Comparison of ENCODE assay signal across 20 mouse cellular contexts in the genomic region with DNA sequence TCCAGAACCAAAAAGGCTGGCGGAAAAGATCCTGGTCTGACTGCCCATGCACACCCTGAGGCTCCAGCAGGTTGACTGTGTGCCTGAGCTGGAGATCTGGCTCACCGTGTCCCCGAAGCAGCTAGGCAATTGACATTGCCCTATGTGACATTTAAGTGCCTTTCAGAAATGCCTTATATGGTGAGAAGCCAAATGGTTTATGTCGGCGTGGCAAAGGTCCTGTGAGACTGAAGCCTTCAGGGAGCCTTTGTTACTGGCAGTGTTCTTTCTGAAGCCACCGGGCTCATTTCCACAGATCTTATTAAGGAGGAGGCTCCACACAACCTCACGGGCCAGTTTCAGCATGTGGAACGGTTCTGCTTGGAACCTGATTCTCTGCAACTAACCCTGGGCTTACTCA. TPM values are rescaled to one million over a fixed set of nuclear protein-coding genes. Genes with fewer than 3 reads are reported as not detected.
DNase-seq lines count a peak whose midpoint lies in the region; ATAC-seq and TF ChIP-seq lines count a peak whose summit lies in the region.
"Had no signal": no experiment of that assay in that cellular context is flagged by ENCODE, and none has a peak within 500 bp of the region (broad histone marks: within the 10 kb centered on the region; RNA-seq: fewer than 3 reads in every experiment).

No protein-coding gene starts in this region.

- WGBS in hindbrain, embryonic 10.5 days = 76% methylated on average over 8 of the region's 8 CpGs
- 80% methylated on average over 8 of the region's 8 CpGs for WGBS in hindbrain, embryonic 11.5 days
- 80% methylated on average over 8 of the region's 8 CpGs for WGBS in embryonic facial prominence, embryonic 10.5 days
- WGBS in stomach, postnatal 0 days = 47% methylated on average over 8 of the region's 8 CpGs
- 64% methylated on average over 8 of the region's 8 CpGs for WGBS in intestine, embryonic 15.5 days

- DNase-seq in hindbrain, embryonic 10.5 days (ENCODE audit: low spot score) = no peak
- DNase-seq in hindbrain, embryonic 11.5 days (ENCODE audit: low spot score) = no peak
- DNase-seq in kidney, adult 9 months = peak; percentile 40
- DNase-seq in kidney, postnatal 10 days = no peak
- DNase-seq in embryonic facial prominence, embryonic 10.5 days (ENCODE audit: low spot score) = no peak
- DNase-seq in stomach, postnatal 0 days (ENCODE audit: low spot score) = peak; percentile 12
- DNase-seq: adrenal gland, adult 2 months; adrenal gland, postnatal 25 days; cerebellum, adult 2 months; embryo, embryonic 11 days; gastrocnemius, postnatal 10 days; heart, postnatal 36 days had no signal

- H3K9ac ChIP-seq in hindbrain, embryonic 11.5 days (ENCODE audit: low read depth, low read length) = no peak overlapping the region
- H3K9ac ChIP-seq in stomach, postnatal 0 days (ENCODE audit: low read length) = no peak overlapping the region
- no peak overlapping the region for H3K9ac ChIP-seq in intestine, embryonic 15.5 days
- H3K9ac ChIP-seq: embryonic facial prominence, embryonic 12.5 days; forebrain, embryonic 12.5 days; heart, embryonic 12.5 days; hindbrain, embryonic 13.5 days had no signal

- no peak for ATAC-seq in hindbrain, embryonic 11.5 days (ENCODE audit: low FRiP score)
- no peak for ATAC-seq in stomach, postnatal 0 days (ENCODE audit: low FRiP score, low TSS enrichment)
- no peak for ATAC-seq in intestine, embryonic 15.5 days
- ATAC-seq: activated CD4-positive, CD25-positive, alpha-beta regulatory T cell, adult 4 months; forebrain, embryonic 16.5 days; Patski had no signal

- TF ChIP-seq EP300 in stomach, postnatal 0 days (optimal IDR thresholded peaks at IDR 0.05) = no peak

- no peaks in the 10 kb centered on the region for H3K36me3 ChIP-seq in hindbrain, embryonic 10.5 days
- H3K36me3 ChIP-seq in hindbrain, embryonic 11.5 days (ENCODE audit: control insufficient read depth, insufficient read depth, low read length) = no peaks in the 10 kb centered on the region
- H3K36me3 ChIP-seq in embryonic facial prominence, embryonic 10.5 days (replicated peaks) = no peaks in the 10 kb centered on the region
- H3K36me3 ChIP-seq in stomach, postnatal 0 days (ENCODE audit: control insufficient read depth, insufficient read depth, low read length) = no peaks in the 10 kb centered on the region
- H3K36me3 ChIP-seq in intestine, embryonic 15.5 days = no peaks in the 10 kb centered on the region
- H3K36me3 ChIP-seq: embryonic facial prominence, embryonic 12.5 days; forebrain, embryonic 12.5 days; heart, embryonic 12.5 days; hindbrain, embryonic 13.5 days had no signal

- H3K4me1 ChIP-seq in hindbrain, embryonic 10.5 days (replicated peaks) = peaks cover 19% of the 10 kb centered on the region
- H3K4me1 ChIP-seq in hindbrain, embryonic 11.5 days (replicated peaks; ENCODE audit: control insufficient read depth, insufficient read depth, low read length) = no peaks in the 10 kb centered on the region
- peaks cover 12% of the 10 kb centered on the region for H3K4me1 ChIP-seq in embryonic facial prominence, embryonic 10.5 days
- H3K4me1 ChIP-seq in stomach, postnatal 0 days (replicated peaks; ENCODE audit: control insufficient read depth, insufficient read depth) = no peaks in the 10 kb centered on the region
- peaks cover 18% of the 10 kb centered on the region for H3K4me1 ChIP-seq in intestine, embryonic 15.5 days (replicated peaks)
- H3K4me1 ChIP-seq: embryonic facial prominence, embryonic 12.5 days; heart, embryonic 12.5 days had no signal

- H3K27me3 ChIP-seq in hindbrain, embryonic 10.5 days (ENCODE audit: insufficient read depth, poor library complexity, severe bottlenecking) = 0 out of 2 replicates have a peak, but pooled peaks cover 2% of the 10 kb centered on the region
- no peaks in the 10 kb centered on the region for H3K27me3 ChIP-seq in hindbrain, embryonic 11.5 days (ENCODE audit: control insufficient read depth, insufficient read depth, low read length)
- H3K27me3 ChIP-seq in embryonic facial prominence, embryonic 10.5 days (replicated peaks; ENCODE audit: low read depth, poor library complexity, severe bottlenecking) = peaks cover 14% of the 10 kb centered on the region
- no peaks in the 10 kb centered on the region for H3K27me3 ChIP-seq in stomach, postnatal 0 days (ENCODE audit: control insufficient read depth, insufficient read depth, low read length)
- no peaks in the 10 kb centered on the region for H3K27me3 ChIP-seq in intestine, embryonic 15.5 days (replicated peaks)
- H3K27me3 ChIP-seq: embryonic facial prominence, embryonic 12.5 days; hindbrain, embryonic 13.5 days; Patski had no signal

- no peak for TF ChIP-seq CTCF in stomach, postnatal 0 days (IDR thresholded peaks at IDR 0.05; ENCODE audit: low read depth)

- H3K9me3 ChIP-seq in hindbrain, embryonic 10.5 days = no peaks in the 10 kb centered on the region
- no peaks in the 10 kb centered on the region for H3K9me3 ChIP-seq in hindbrain, embryonic 11.5 days (ENCODE audit: control insufficient read depth, low read length)
- H3K9me3 ChIP-seq in embryonic facial prominence, embryonic 10.5 days = no peaks in the 10 kb centered on the region
- H3K9me3 ChIP-seq in stomach, postnatal 0 days (ENCODE audit: control insufficient read depth, low read length) = no peaks in the 10 kb centered on the region
- H3K9me3 ChIP-seq in intestine, embryonic 15.5 days = no peaks in the 10 kb centered on the region
- H3K9me3 ChIP-seq: embryonic facial prominence, embryonic 12.5 days; forebrain, embryonic 12.5 days; heart, embryonic 12.5 days; hindbrain, embryonic 13.5 days had no signal

- H3K4me2 ChIP-seq in hindbrain, embryonic 11.5 days (replicated peaks; ENCODE audit: low read depth, low read length) = no peak overlapping the region
- no peak overlapping the region for H3K4me2 ChIP-seq in stomach, postnatal 0 days (replicated peaks; ENCODE audit: low read depth)
- H3K4me2 ChIP-seq in intestine, embryonic 15.5 days (replicated peaks) = no peak overlapping the region
- H3K4me2 ChIP-seq: embryonic facial prominence, embryonic 12.5 days; forebrain, embryonic 12.5 days; heart, embryonic 12.5 days; hindbrain, embryonic 13.5 days had no signal

- peak overlapping the region; percentile 40; the same call in 1 of the 2 replicates for H3K27ac ChIP-seq in hindbrain, embryonic 10.5 days
- H3K27ac ChIP-seq in hindbrain, embryonic 11.5 days (ENCODE audit: low read depth, low read length) = no peak overlapping the region
- H3K27ac ChIP-seq in embryonic facial prominence, embryonic 10.5 days (replicated peaks) = 0 out of 2 replicates have a peak overlapping the region, but pooled peaks have one; percentile 7
- peak overlapping the region; percentile 13; the same call in 1 of the 2 replicates for H3K27ac ChIP-seq in stomach, postnatal 0 days (replicated peaks)
- no peak overlapping the region for H3K27ac ChIP-seq in intestine, embryonic 15.5 days
- H3K27ac ChIP-seq: embryonic facial prominence, embryonic 12.5 days; forebrain, embryonic 12.5 days; hindbrain, embryonic 13.5 days had no signal

- H3K4me3 ChIP-seq in hindbrain, embryonic 10.5 days = no peak overlapping the region
- H3K4me3 ChIP-seq in hindbrain, embryonic 11.5 days (ENCODE audit: low read depth, low read length) = no peak overlapping the region
- H3K4me3 ChIP-seq in embryonic facial prominence, embryonic 10.5 days = no peak overlapping the region
- H3K4me3 ChIP-seq in stomach, postnatal 0 days (ENCODE audit: low read depth, low read length) = no peak overlapping the region
- no peak overlapping the region for H3K4me3 ChIP-seq in intestine, embryonic 15.5 days (replicated peaks)
- H3K4me3 ChIP-seq: embryonic facial prominence, embryonic 12.5 days; forebrain, embryonic 12.5 days; heart, embryonic 12.5 days; hindbrain, embryonic 13.5 days had no signal

RNA-seq across cellular contexts. Expression of gene Rab6b, which starts 24.3 kb away (rescaled TPM):
- polyA plus RNA-seq in hindbrain, embryonic 10.5 days (2016; fragmentation: Nextera tagmentation; extraction: Ambion mirVana) = 17.0 and 29.0 TPM in 2 replicates
- 24.1 and 24.2 TPM in 2 replicates for polyA plus RNA-seq in hindbrain, embryonic 11.5 days (2014; fragmentation: Nextera tagmentation; extraction: Ambion mirVana)
- 6.8 and 8.4 TPM in 2 replicates for polyA plus RNA-seq in embryonic facial prominence, embryonic 10.5 days (2016; fragmentation: Nextera tagmentation; extraction: Ambion mirVana)
- polyA plus RNA-seq in stomach, postnatal 0 days (2015; fragmentation: Nextera tagmentation; extraction: Ambion mirVana) = 3.3 and 4.1 TPM in 2 replicates
- polyA plus RNA-seq in intestine, embryonic 15.5 days (2015; fragmentation: Nextera tagmentation; extraction: Ambion mirVana) = 5.7 and 5.9 TPM in 2 replicates

Comparison
In these comparisons a context has a peak if more than half of its experiments do, and no peak if none do; other contexts are left out.
1. DNase-seq: peak in kidney, adult 9 months (single experiment) and stomach, postnatal 0 days (single experiment); none in hindbrain, embryonic 10.5 days (single experiment), hindbrain, embryonic 11.5 days (single experiment), kidney, postnatal 10 days (single experiment) and embryonic facial prominence, embryonic 10.5 days (single experiment).
2. H3K27ac ChIP-seq: peak in hindbrain, embryonic 10.5 days (single experiment), embryonic facial prominence, embryonic 10.5 days (single experiment) and stomach, postnatal 0 days (single experiment); none in hindbrain, embryonic 11.5 days (single experiment) and intestine, embryonic 15.5 days (single experiment).